Mouse (Mus musculus) brown adipose tissue, adult 24 weeks (tissue): Measurements from ENCODE around the gene Kars. TPM values are rescaled to one million over a fixed set of nuclear protein-coding genes. Genes with fewer than 3 reads are reported as not detected.

ENCODE experiments used
- polyA plus RNA-seq: library from polyadenylated mRNA; stranded (reverse); fragments of >200 nt; gene quantifications from 2 replicates; pipeline ENCODE4 v1.2.4, GENCODE M21; 2012; ENCODE audit not compliant: missing spikeins, insufficient read depth, insufficient read length

The Kars gene
- polyA plus RNA-seq, 1 experiment: 65.6 TPM

Other genes with a start within 250 kb of the Kars start
- gene Cfdp1, start 157.0 kb downstream of the Kars start, polyA plus RNA-seq: 60.6 and 88.8 TPM in 2 replicates
- 4.5 and 6.0 TPM in 2 replicates for gene Tmem170, start 134.6 kb downstream of the Kars start, polyA plus RNA-seq
- gene Chst5, start 100.9 kb downstream of the Kars start, polyA plus RNA-seq: not detected in 2 replicates
- 0.54 and 2.1 TPM in 2 replicates for gene Tmem231, start 77.4 kb downstream of the Kars start, polyA plus RNA-seq
- 116 and 142 TPM in 2 replicates for gene Gabarapl2, start 70.6 kb downstream of the Kars start, polyA plus RNA-seq
- 1.5 and 2.4 TPM in 2 replicates for gene Adat1, start 19.0 kb downstream of the Kars start, polyA plus RNA-seq
- gene Terf2ip, start 75 bp upstream of the Kars start, polyA plus RNA-seq: 6.3 and 8.0 TPM in 2 replicates
- gene Gm6793, start 3.7 kb upstream of the Kars start, polyA plus RNA-seq: not detected in 2 replicates